Mouse (Mus musculus) midbrain, embryonic 16.5 days (tissue): ENCODE data around the gene Cnbd2. TPM values are rescaled to one million over a fixed set of nuclear protein-coding genes. Genes with fewer than 3 reads are reported as not detected.

Source experiments
- ATAC-seq: fragments of 200-750 bp; cut with Nextera tagmentation; 2 replicates; pipeline ENCODE4 v1.8.0; 2017; ENCODE audit warnings: moderate TSS enrichment
- H3K27ac ChIP-seq: fragments of 300-500 bp; sonication (generic); 2 replicates; pipeline ENCODE4 v1.5.1; 2014; ENCODE audit warnings: mild to moderate bottlenecking, low read length, mixed read lengths
- H3K27me3 ChIP-seq: fragments of 300-500 bp; sonication (generic); 2 replicates; pipeline ENCODE4 v1.6.1; 2014; ENCODE audit warnings: low read depth, low read length, mixed read lengths; ENCODE audit not compliant: control insufficient read depth, insufficient read depth
- H3K36me3 ChIP-seq: fragments of 300-500 bp; sonication (generic); 2 replicates; pipeline ENCODE4 v1.6.1; 2014; ENCODE audit warnings: mild to moderate bottlenecking, low read length, moderate library complexity, mixed read lengths; ENCODE audit not compliant: control insufficient read depth, insufficient read depth
- H3K4me1 ChIP-seq: fragments of 300-500 bp; sonication (generic); 2 replicates; pipeline ENCODE4 v1.6.1; 2014; ENCODE audit warnings: mild to moderate bottlenecking, low read length, mixed read lengths; ENCODE audit not compliant: control insufficient read depth, insufficient read depth
- H3K4me2 ChIP-seq: fragments of 300-500 bp; sonication (generic); 2 replicates; pipeline ENCODE4 v1.6.1; 2014; ENCODE audit warnings: mild to moderate bottlenecking, low read length, mixed read lengths
- H3K4me3 ChIP-seq: fragments of 300-500 bp; sonication (generic); 2 replicates; pipeline ENCODE4 v1.5.1; 2014; ENCODE audit warnings: low read depth, mild to moderate bottlenecking, low read length, moderate library complexity, mixed read lengths
- H3K9ac ChIP-seq: fragments of 300-500 bp; sonication (generic); 2 replicates; pipeline ENCODE4 v1.6.1; 2014; ENCODE audit warnings: low read depth, low read length, mixed read lengths
- H3K9me3 ChIP-seq: fragments of 300-500 bp; sonication (generic); replicated peaks from 2 replicates; pipeline ENCODE4 v1.6.1; 2014; ENCODE audit warnings: mild to moderate bottlenecking, low read length, mixed read lengths; ENCODE audit not compliant: control insufficient read depth, poor library complexity, severe bottlenecking
- WGBS: fragments of 180-500 bp; shearing (Covaris S2); extraction: QIAGEN DNeasy Blood & Tissue Kit; methylation state at CpG from one replicate; pipeline ENCODE4 v1.1.7; 2014; 5-methylcytosine and 5-hydroxymethylcytosine counted together
- polyA plus RNA-seq: library from polyadenylated mRNA; unstranded; fragments of >200 nt; fragmentation: Nextera tagmentation; extraction: Ambion mirVana; gene quantifications from 2 replicates; pipeline ENCODE4 v1.2.1, GENCODE M21; 2015

The Cnbd2 gene
- polyA plus RNA-seq, 1 experiment from 2014 or later, result 7.0 TPM

DNA sequence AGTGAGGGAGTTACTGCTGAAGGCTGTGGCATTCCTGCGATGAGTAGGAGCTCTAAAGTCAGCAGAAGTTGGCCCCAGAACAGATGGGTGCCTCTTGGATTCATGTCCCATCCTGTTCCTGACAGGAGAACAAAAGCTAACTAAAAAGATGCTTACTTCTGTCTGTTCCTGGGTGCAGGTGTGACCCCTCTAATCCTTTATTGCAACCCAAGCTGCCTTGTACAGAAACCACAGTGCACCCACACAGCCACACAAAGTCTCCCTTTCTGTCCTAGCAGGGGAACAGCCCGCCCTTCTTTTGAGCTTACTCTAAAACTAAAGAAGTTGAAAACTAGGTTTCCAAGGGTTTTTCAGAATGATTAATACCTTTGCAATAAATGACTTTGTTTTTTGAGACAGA is 23.9 kb upstream of the Cnbd2 start:
- Histone ChIP-seq H3K4me3 (no peak overlapping the region), H3K4me2 (no peak overlapping the region), H3K9me3 (no peaks in the 10 kb centered on the region), H3K36me3 (peaks cover 13% of the 10 kb centered on the region; the same call in 1 of the 2 replicates), H3K27ac (no peak overlapping the region), H3K9ac (no peak overlapping the region), H3K27me3 (no peaks in the 10 kb centered on the region), H3K4me1 (no peaks in the 10 kb centered on the region)
- 91% methylated on average over 2 of the region's 2 CpGs for WGBS
- ATAC-seq, result no peak

DNA sequence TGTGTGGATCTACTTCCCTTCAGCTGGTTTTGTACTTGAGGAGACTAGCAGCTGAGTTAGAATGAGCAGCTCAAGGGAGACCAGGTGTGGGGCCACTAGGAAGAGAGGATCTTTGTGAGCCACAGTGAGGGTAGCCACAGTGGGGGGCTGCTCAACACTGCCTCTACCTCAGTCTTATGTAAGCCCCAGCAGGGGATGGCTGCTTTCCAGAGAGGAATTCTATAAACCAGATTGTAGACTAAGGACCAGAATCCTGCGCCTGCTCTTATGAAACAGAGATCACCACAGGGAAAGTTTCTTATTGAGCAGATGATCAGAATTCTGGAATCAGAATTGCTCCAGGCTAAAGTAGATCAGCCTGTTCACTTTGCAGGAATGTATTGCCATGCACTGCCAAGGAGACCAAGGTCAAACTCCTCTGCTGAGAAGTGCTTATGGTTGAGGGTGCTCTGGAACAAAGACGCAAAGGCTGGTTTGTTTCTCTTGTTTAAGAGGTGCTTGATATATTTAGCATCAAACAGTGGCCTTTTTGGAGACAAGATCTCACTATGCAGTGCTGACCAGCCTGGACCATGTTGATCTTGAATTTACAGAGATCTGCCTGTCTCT is 22.4 kb upstream of the Cnbd2 start:
- WGBS, result 75% methylated on average over 2 of the region's 2 CpGs
- no peak overlapping the region for H3K4me2 ChIP-seq

DNA sequence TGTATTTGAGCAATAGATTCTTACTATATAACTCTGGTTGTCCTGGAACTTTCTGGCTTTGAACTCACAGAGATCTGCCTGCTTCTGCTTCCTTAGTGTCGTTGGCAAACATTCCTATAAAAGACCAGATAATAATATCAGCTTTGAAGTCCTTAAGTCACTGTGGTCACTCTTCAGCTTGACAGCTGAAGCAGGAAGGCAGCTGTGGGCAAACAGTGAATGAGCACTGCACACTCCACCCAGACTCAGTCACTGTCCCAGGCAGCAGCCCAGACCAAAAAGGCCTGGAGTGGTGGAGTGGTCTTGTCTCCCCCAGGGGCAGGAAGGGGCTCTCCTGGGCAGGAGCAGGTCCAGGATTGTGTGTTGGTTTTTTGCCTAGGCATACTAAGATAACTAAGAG is 20.1 kb upstream of the Cnbd2 start:
- ATAC-seq, result no peak
- 96% methylated on average over 1 of the region's 1 CpGs for WGBS
- no peak overlapping the region for H3K27ac ChIP-seq
- H3K36me3 ChIP-seq, result peaks cover 23% of the 10 kb centered on the region; the same call in 1 of the 2 replicates
- no peak overlapping the region for H3K9ac ChIP-seq
- no peak overlapping the region for H3K4me2 ChIP-seq
- H3K9me3 ChIP-seq, result no peaks in the 10 kb centered on the region
- H3K27me3 ChIP-seq, result no peaks in the 10 kb centered on the region
- no peak overlapping the region for H3K4me3 ChIP-seq
- H3K4me1 ChIP-seq, result no peaks in the 10 kb centered on the region

More for the DNA sequence above, 22.4 kb upstream of the Cnbd2 start:
- Histone ChIP-seq H3K27ac (no peak overlapping the region), H3K9ac (no peak overlapping the region), H3K36me3 (peaks cover 13% of the 10 kb centered on the region; the same call in 1 of the 2 replicates), H3K4me3 (no peak overlapping the region), H3K9me3 (no peaks in the 10 kb centered on the region), H3K27me3 (no peaks in the 10 kb centered on the region), H3K4me1 (no peaks in the 10 kb centered on the region)
- no peak for ATAC-seq

DNA sequence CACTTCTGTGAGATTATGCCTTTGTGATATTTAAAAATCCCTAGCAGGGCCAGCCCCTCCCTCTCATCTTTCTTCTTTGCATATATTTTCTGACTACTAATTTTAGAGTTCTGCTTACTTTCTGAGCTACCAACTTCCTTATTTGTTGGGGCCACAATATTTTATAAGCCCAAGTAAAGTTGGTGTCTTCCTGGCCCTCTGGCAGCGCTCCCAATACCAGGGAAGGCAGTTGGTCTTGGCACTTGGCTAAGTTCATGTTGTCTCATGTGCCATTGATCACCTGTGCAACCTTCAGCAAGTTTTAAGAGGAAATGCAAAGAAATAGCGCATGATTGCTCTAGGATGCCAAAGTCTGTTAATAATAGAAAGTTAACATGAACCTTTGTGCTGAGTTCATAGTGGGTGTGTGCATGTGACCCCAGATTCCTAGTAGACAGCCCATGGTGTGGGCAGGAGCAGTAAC is 16.5 kb upstream of the Cnbd2 start:
- Histone ChIP-seq H3K9ac (no peak overlapping the region), H3K36me3 (peaks cover 17% of the 10 kb centered on the region; the same call in 1 of the 2 replicates), H3K4me2 (no peak overlapping the region), H3K9me3 (no peaks in the 10 kb centered on the region), H3K27ac (no peak overlapping the region), H3K27me3 (no peaks in the 10 kb centered on the region), H3K4me3 (no peak overlapping the region), H3K4me1 (no peaks in the 10 kb centered on the region)
- WGBS, result 99% methylated on average over 2 of the region's 2 CpGs
- ATAC-seq, result no peak

DNA sequence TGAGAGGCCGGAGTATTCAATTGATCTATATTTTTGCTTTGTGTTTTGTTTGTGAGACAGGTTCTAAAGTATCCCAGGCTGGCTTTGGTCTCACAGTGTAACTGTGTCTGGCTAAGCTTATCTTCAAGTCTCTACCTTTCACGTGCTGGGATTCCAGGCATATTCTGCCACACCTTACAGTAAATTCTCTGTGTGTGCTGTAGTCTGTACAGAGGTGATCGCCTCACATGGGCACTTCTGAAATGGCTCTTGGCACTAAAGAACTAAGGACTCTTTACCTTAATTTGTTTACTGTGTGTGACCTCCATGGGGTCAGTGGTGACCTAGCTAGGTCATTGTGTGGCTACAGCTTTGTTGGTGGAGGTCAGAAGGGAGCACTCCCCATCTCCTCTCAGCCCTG is 15.9 kb upstream of the Cnbd2 start:
- peaks cover 17% of the 10 kb centered on the region; the same call in 1 of the 2 replicates for H3K36me3 ChIP-seq

DNA sequence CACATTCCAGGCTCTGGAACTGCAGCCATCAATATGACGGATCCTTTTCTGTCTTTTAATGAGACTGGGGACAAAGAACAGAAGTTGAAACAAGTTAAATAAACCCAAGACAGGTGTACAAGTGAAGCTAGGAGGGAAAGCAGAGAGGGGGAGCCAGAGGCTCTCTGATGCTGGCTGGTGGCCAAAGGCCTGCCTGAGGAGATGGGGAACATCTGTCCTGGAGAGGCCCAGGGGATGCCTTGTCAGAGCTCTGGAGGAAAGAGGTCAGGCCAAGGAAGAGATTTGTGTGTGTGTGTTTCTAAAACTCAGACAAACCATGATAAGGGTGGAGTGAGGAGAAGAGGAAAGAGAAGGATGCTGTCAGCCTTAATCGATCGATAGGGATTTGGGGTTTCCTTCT is 14.4 kb upstream of the Cnbd2 start:
- H3K9ac ChIP-seq, result no peak overlapping the region
- H3K36me3 ChIP-seq, result peaks cover 20% of the 10 kb centered on the region; the same call in 1 of the 2 replicates
- H3K9me3 ChIP-seq, result no peaks in the 10 kb centered on the region
- 95% methylated on average over 3 of the region's 3 CpGs for WGBS
- H3K4me3 ChIP-seq, result no peak overlapping the region
- H3K27ac ChIP-seq, result no peak overlapping the region
- H3K4me2 ChIP-seq, result no peak overlapping the region
- no peak for ATAC-seq
- H3K27me3 ChIP-seq, result no peaks in the 10 kb centered on the region
- no peaks in the 10 kb centered on the region for H3K4me1 ChIP-seq

More for the DNA sequence above, 15.9 kb upstream of the Cnbd2 start:
- 96% methylated on average over 3 of the region's 3 CpGs for WGBS
- Histone ChIP-seq H3K4me1 (no peaks in the 10 kb centered on the region), H3K4me2 (no peak overlapping the region), H3K9me3 (no peaks in the 10 kb centered on the region), H3K4me3 (no peak overlapping the region), H3K27me3 (no peaks in the 10 kb centered on the region), H3K27ac (no peak overlapping the region), H3K9ac (no peak overlapping the region)
- ATAC-seq, result no peak

DNA sequence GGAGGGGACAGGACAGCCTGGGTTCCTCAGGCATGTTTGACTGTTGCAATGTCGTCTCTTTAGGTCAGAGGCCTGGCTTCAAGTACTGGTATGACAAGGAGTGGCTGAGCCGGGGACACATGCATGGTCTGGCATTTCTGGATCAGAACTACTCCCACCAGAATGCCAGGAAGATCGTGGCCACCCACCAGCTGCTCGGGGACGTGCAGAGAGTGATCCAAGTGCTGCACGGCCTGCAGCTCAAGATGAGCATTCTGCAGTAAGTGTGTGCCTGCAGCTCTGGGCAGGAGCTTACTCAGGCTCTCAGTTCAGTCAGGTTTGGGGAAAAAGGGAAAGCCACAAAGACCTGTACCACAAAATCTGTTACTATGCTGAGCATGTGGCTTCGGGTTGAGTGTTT is 13.6 kb upstream of the Cnbd2 start:
- Histone ChIP-seq H3K9ac (no peak overlapping the region), H3K4me1 (no peaks in the 10 kb centered on the region), H3K27me3 (no peaks in the 10 kb centered on the region), H3K4me3 (no peak overlapping the region), H3K9me3 (no peaks in the 10 kb centered on the region), H3K36me3 (peaks cover 20% of the 10 kb centered on the region), H3K27ac (no peak overlapping the region), H3K4me2 (no peak overlapping the region)
- 89% methylated on average over 7 of the region's 7 CpGs for WGBS
- ATAC-seq, result no peak

DNA sequence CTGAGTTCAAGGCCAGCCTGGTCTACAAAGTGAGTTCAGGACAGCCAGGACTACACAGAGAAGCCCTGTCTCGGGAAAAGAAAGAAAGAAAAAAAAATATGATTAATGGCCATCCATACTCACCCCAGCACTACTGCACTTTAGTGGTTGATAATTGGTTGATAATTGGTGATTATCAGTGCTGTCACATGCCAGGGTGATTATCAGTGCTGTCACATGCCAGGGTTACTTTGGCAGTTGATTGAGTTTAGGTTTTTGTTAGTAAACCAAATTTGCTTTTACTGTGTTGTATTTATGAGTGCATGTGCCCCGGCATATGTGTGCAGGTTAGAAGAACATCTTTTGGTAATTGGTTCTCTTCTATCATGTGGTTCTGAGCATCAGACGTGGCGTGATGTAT is 10.0 kb upstream of the Cnbd2 start:
- Histone ChIP-seq H3K4me3 (no peak overlapping the region), H3K4me2 (no peak overlapping the region), H3K27ac (no peak overlapping the region), H3K9me3 (no peaks in the 10 kb centered on the region), H3K36me3 (peaks cover 23% of the 10 kb centered on the region), H3K9ac (no peak overlapping the region), H3K27me3 (no peaks in the 10 kb centered on the region), H3K4me1 (no peaks in the 10 kb centered on the region)
- 92% methylated on average over 4 of the region's 4 CpGs for WGBS
- ATAC-seq, result no peak

DNA sequence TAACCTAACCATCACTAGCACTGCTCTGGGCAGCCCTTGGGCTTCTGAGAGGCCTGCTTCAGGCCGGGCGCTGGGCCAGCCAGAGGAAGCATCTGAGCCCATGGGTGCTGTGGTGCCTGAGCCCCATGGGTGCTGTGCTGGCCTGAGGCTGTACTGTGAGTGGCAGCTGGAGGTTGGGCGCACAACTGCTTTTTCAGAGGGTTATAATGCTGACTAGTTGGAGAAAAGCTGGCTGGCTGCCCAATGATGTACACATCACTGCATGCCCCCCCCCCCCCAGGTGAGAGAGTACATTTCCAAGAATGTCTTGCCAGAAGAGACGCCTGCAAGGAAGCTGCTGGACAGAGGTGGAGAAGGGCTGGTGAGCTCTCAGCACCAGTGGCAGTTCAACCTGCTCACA is 7.7 kb upstream of the Cnbd2 start:
- Histone ChIP-seq H3K27ac (no peak overlapping the region), H3K9me3 (no peaks in the 10 kb centered on the region), H3K4me3 (no peak overlapping the region), H3K36me3 (peaks cover 21% of the 10 kb centered on the region), H3K4me1 (no peaks in the 10 kb centered on the region), H3K9ac (no peak overlapping the region), H3K4me2 (no peak overlapping the region), H3K27me3 (no peaks in the 10 kb centered on the region)
- 93% methylated on average over 4 of the region's 4 CpGs for WGBS
- ATAC-seq, result no peak
